Mouse (Mus musculus): ENCODE measurements around the gene Lmo3. TPM values are rescaled to one million over a fixed set of nuclear protein-coding genes. Genes with fewer than 3 reads are reported as not detected.

The Lmo3 gene
- polyA plus RNA-seq, 1 experiment from 2014 or later: 23.8 TPM

DNA sequence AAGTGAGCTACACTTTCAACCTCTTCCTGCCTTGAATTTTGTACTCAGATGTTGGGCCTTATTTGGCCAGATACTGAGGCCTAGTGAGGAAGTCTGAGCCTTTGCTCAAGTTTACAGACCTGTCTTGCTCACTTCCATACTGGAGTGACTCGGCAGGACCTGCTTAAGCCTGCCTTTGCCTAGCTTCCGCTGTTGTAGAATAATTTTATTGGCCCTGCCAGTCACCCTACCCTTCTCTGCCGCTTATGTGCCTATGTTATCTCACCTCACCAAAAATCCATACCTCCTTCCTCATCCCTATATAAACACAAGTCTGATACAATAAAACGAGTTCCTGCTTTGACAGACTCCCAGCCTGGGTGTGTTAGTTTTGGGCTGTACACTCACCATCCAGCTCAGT lies 235.2 kb downstream of the Lmo3 start:
- peaks cover 6% of the 10 kb centered on the region for H3K9me3 ChIP-seq (replicated peaks)
- no peaks in the 10 kb centered on the region for H3K27me3 ChIP-seq
- no peak overlapping the region for H3K4me3 ChIP-seq
- H3K9ac ChIP-seq: no peak overlapping the region
- no peak overlapping the region for H3K4me2 ChIP-seq (replicated peaks)
- 82% methylated on average over 4 of the region's 4 CpGs for WGBS
- no peaks in the 10 kb centered on the region for H3K4me1 ChIP-seq
- no peak for ATAC-seq (ENCODE audit: low FRiP score)
- H3K27ac ChIP-seq: no peak overlapping the region
- H3K36me3 ChIP-seq: no peaks in the 10 kb centered on the region

GRCm38 (mm10) chr6:138335858-138336257 lies 245.9 kb downstream of the Lmo3 start:
- Histone ChIP-seq H3K4me2 (replicated peaks) (no peak overlapping the region), H3K9me3 (replicated peaks) (0 out of 2 replicates have a peak, but pooled peaks cover 3% of the 10 kb centered on the region), H3K4me3 (no peak overlapping the region), H3K36me3 (no peaks in the 10 kb centered on the region), H3K4me1 (no peaks in the 10 kb centered on the region), H3K9ac (no peak overlapping the region), H3K27me3 (no peaks in the 10 kb centered on the region), H3K27ac (no peak overlapping the region)
- ATAC-seq (ENCODE audit: low FRiP score): no peak
- 78% methylated on average over 4 of the region's 4 CpGs for WGBS

- Histone ChIP-seq H3K27ac (no peak overlapping the region), H3K4me3 (no peak overlapping the region), H3K9ac (no peak overlapping the region), H3K36me3 (no peaks in the 10 kb centered on the region), H3K9me3 (replicated peaks) (no peaks in the 10 kb centered on the region), H3K27me3 (no peaks in the 10 kb centered on the region), H3K4me1 (no peaks in the 10 kb centered on the region), H3K4me2 (replicated peaks) (no peak overlapping the region)
- ATAC-seq (ENCODE audit: low FRiP score): no peak
- 77% methylated on average over 7 of the region's 7 CpGs for WGBS
Observed at GRCm38 (mm10) chr6:138333991-138334390, 247.8 kb downstream of the Lmo3 start.

GRCm38 (mm10) chr6:138325744-138326400 lies 255.9 kb downstream of the Lmo3 start:
- Histone ChIP-seq H3K27me3 (no peaks in the 10 kb centered on the region), H3K4me1 (no peaks in the 10 kb centered on the region), H3K4me3 (no peak overlapping the region), H3K9me3 (replicated peaks) (no peaks in the 10 kb centered on the region), H3K27ac (no peak overlapping the region), H3K9ac (no peak overlapping the region), H3K36me3 (no peaks in the 10 kb centered on the region), H3K4me2 (replicated peaks) (no peak overlapping the region)
- no peak for ATAC-seq (ENCODE audit: low FRiP score)
- WGBS: 60% methylated on average over 3 of the region's 3 CpGs

DNA sequence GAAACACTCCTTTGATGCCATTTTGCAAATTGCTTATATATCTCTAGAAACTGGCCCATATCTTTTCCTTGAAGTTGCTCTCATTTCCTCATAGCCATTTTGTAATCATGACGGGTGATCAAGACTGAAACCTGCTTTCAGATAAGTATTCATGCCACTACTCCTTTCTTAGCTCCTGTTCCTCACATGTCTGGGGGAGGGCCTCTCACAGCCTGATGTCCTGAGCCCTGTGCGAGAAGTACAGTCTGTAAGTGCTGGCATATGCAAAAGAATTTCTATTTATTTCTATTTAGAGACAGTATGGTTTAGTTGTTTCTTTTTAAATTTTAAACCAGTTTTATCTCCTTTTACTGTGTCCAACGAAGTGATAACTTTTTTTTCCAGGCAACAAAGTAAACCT lies 256.6 kb downstream of the Lmo3 start:
- H3K4me1 ChIP-seq: no peaks in the 10 kb centered on the region
- H3K9me3 ChIP-seq (replicated peaks): no peaks in the 10 kb centered on the region
- H3K9ac ChIP-seq: no peak overlapping the region
- no peaks in the 10 kb centered on the region for H3K36me3 ChIP-seq
- no peak overlapping the region for H3K4me3 ChIP-seq
- WGBS: 70% methylated on average over 3 of the region's 3 CpGs
- no peak overlapping the region for H3K27ac ChIP-seq
- no peaks in the 10 kb centered on the region for H3K27me3 ChIP-seq
- no peak for ATAC-seq (ENCODE audit: low FRiP score)
- no peak overlapping the region for H3K4me2 ChIP-seq (replicated peaks)

DNA sequence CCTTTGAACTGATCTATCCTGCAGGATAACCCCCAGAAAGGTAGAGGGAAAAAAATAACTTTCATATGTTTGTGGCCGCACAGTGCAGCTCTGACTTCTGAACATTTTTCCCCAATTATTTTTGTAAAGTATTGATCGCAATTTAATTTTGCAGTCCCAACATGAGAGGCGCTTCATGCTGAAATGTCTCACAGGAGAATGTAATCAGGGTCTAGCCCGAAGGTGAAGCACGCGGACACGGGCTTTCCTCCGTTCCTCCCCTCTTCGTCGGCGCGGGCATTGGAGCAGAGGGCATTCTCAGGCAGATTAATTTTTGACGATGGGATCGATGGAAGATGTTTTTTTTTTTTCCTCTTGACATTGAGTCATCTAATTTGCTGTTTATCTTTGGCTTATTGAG lies 258.4 kb downstream of the Lmo3 start:
- Histone ChIP-seq H3K9me3 (replicated peaks) (no peaks in the 10 kb centered on the region), H3K27ac (no peak overlapping the region), H3K9ac (no peak overlapping the region), H3K27me3 (no peaks in the 10 kb centered on the region), H3K36me3 (no peaks in the 10 kb centered on the region), H3K4me1 (no peaks in the 10 kb centered on the region), H3K4me2 (replicated peaks) (no peak overlapping the region), H3K4me3 (no peak overlapping the region)
- 91% methylated on average over 14 of the region's 14 CpGs for WGBS
- ATAC-seq (ENCODE audit: low FRiP score): no peak

DNA sequence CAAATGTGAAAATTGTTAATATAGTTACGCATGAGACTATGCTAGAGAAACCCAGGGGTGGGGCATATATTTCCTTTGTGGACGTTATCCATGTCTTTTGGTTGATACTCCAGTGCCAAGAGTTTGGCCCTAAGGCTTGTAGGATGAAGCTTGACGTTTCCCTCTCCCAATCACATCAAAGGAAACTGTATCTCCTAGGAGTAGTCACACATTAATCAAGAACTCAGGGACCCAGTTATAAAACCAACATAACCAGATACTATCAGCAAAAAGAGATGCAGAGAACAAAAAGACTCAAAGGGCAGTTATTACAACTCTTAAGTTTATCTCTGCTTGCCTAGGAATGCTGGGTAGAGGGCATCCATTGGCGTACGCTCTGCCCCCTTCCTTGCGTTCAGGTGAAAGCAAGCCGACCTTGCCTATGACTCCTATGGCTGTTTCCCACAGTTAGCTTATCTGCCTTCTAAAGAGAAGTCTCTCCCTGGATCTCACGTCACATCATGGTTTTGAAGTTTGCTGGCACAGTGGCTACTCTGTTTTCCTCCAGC lies 261.5 kb downstream of the Lmo3 start:
- 86% methylated on average over 8 of the region's 8 CpGs for WGBS
- ATAC-seq (ENCODE audit: low FRiP score): no peak

More for the DNA sequence above, 261.5 kb downstream of the Lmo3 start:
- Histone ChIP-seq H3K4me3 (no peak overlapping the region), H3K36me3 (no peaks in the 10 kb centered on the region), H3K4me1 (no peaks in the 10 kb centered on the region), H3K4me2 (replicated peaks) (no peak overlapping the region), H3K27me3 (no peaks in the 10 kb centered on the region), H3K9me3 (replicated peaks) (no peaks in the 10 kb centered on the region), H3K9ac (no peak overlapping the region), H3K27ac (no peak overlapping the region)

Other genes starting within 250 kb of the Lmo3 start
- not detected in 2 replicates for gene Igbp1b, start 76.6 kb upstream of the Lmo3 start, polyA plus RNA-seq (2016; fragmentation: Nextera tagmentation; extraction: Ambion mirVana)